Mouse (Mus musculus): ENCODE measurements at regions not wholly inside any gene's neighbourhood (a gene's known extent, or its start where the extent isn't known, plus 50 kb on each side); places are given as distances from the start of the nearest gene placed in this dataset.

GRCm38 (mm10) chr10:51792030-51792429 is 114.5 kb downstream of the Rfx6 start:
- peak; percentile 12 for DNase-seq
- Histone ChIP-seq H3K27me3 (replicated peaks; ENCODE audit: control insufficient read depth, insufficient read depth, low read length) (no peaks in the 10 kb centered on the region), H3K27ac (ENCODE audit: insufficient read depth, low read depth, low read length) (no peak overlapping the region), H3K4me3 (ENCODE audit: insufficient read depth, low read depth, low read length) (no peak overlapping the region), H3K4me1 (ENCODE audit: control insufficient read depth, insufficient read depth, low read length) (no peaks in the 10 kb centered on the region), H3K36me3 (ENCODE audit: control insufficient read depth, insufficient read depth, low read length) (no peaks in the 10 kb centered on the region)
- TF ChIP-seq CTCF (conservative IDR thresholded peaks at IDR 0.05; ENCODE audit: insufficient read depth, insufficient read length, low read depth, low read length) (no peak), POLR2A (IDR thresholded peaks at IDR 0.05; ENCODE audit: low read depth, low read length) (no peak)
- 0% methylated on average over 1 of the region's 1 CpGs for WGBS

- H3K4me1 ChIP-seq (ENCODE audit: control insufficient read depth, insufficient read depth, low read length), result no peaks in the 10 kb centered on the region
- no peaks in the 10 kb centered on the region for H3K36me3 ChIP-seq (ENCODE audit: control insufficient read depth, insufficient read depth, low read length)
- DNase-seq, result no peak
- WGBS, result 76% methylated on average over 7 of the region's 7 CpGs
- H3K27ac ChIP-seq (ENCODE audit: insufficient read depth, low read depth, low read length), result no peak overlapping the region
- no peak overlapping the region for H3K4me3 ChIP-seq (ENCODE audit: insufficient read depth, low read depth, low read length)
- no peaks in the 10 kb centered on the region for H3K27me3 ChIP-seq (replicated peaks; ENCODE audit: control insufficient read depth, insufficient read depth, low read length)
- no peak for TF ChIP-seq POLR2A (IDR thresholded peaks at IDR 0.05; ENCODE audit: low read depth, low read length)
- TF ChIP-seq CTCF (conservative IDR thresholded peaks at IDR 0.05; ENCODE audit: insufficient read depth, insufficient read length, low read depth, low read length), result no peak
Observed at GRCm38 (mm10) chr10:51793876-51794275, 116.3 kb downstream of the Rfx6 start.

GRCm38 (mm10) chr10:51816626-51817025 is 139.1 kb downstream of the Rfx6 start:
- 67% methylated on average over 1 of the region's 1 CpGs for WGBS
- H3K4me3 ChIP-seq (ENCODE audit: insufficient read depth, low read depth, low read length), result no peak overlapping the region
- H3K27ac ChIP-seq (ENCODE audit: insufficient read depth, low read depth, low read length), result no peak overlapping the region
- DNase-seq, result no peak
- no peaks in the 10 kb centered on the region for H3K4me1 ChIP-seq (ENCODE audit: control insufficient read depth, insufficient read depth, low read length)
- H3K36me3 ChIP-seq (ENCODE audit: control insufficient read depth, insufficient read depth, low read length), result no peaks in the 10 kb centered on the region
- TF ChIP-seq CTCF (conservative IDR thresholded peaks at IDR 0.05; ENCODE audit: insufficient read depth, insufficient read length, low read depth, low read length), result no peak
- no peak for TF ChIP-seq POLR2A (IDR thresholded peaks at IDR 0.05; ENCODE audit: low read depth, low read length)
- no peaks in the 10 kb centered on the region for H3K27me3 ChIP-seq (replicated peaks; ENCODE audit: control insufficient read depth, insufficient read depth, low read length)

- no peak for DNase-seq
- H3K27ac ChIP-seq (ENCODE audit: insufficient read depth, low read depth, low read length), result no peak overlapping the region
- no peaks in the 10 kb centered on the region for H3K36me3 ChIP-seq (ENCODE audit: control insufficient read depth, insufficient read depth, low read length)
- H3K4me3 ChIP-seq (ENCODE audit: insufficient read depth, low read depth, low read length), result no peak overlapping the region
- H3K4me1 ChIP-seq (ENCODE audit: control insufficient read depth, insufficient read depth, low read length), result no peaks in the 10 kb centered on the region
- 91% methylated on average over 2 of the region's 2 CpGs for WGBS
- no peaks in the 10 kb centered on the region for H3K27me3 ChIP-seq (replicated peaks; ENCODE audit: control insufficient read depth, insufficient read depth, low read length)
- TF ChIP-seq POLR2A (IDR thresholded peaks at IDR 0.05; ENCODE audit: low read depth, low read length), result no peak
- TF ChIP-seq CTCF (conservative IDR thresholded peaks at IDR 0.05; ENCODE audit: insufficient read depth, insufficient read length, low read depth, low read length), result no peak
Observed at GRCm38 (mm10) chr10:51823900-51824299, 146.3 kb downstream of the Rfx6 start.

GRCm38 (mm10) chr10:51826431-51826964 is 148.9 kb downstream of the Rfx6 start:
- no peak for DNase-seq
- H3K36me3 ChIP-seq (ENCODE audit: control insufficient read depth, insufficient read depth, low read length), result no peaks in the 10 kb centered on the region
- no peak overlapping the region for H3K27ac ChIP-seq (ENCODE audit: insufficient read depth, low read depth, low read length)
- 89% methylated on average over 6 of the region's 6 CpGs for WGBS
- TF ChIP-seq POLR2A (IDR thresholded peaks at IDR 0.05; ENCODE audit: low read depth, low read length), result no peak
- no peak for TF ChIP-seq CTCF (conservative IDR thresholded peaks at IDR 0.05; ENCODE audit: insufficient read depth, insufficient read length, low read depth, low read length)
- no peaks in the 10 kb centered on the region for H3K27me3 ChIP-seq (replicated peaks; ENCODE audit: control insufficient read depth, insufficient read depth, low read length)
- no peak overlapping the region for H3K4me3 ChIP-seq (ENCODE audit: insufficient read depth, low read depth, low read length)
- H3K4me1 ChIP-seq (ENCODE audit: control insufficient read depth, insufficient read depth, low read length), result no peaks in the 10 kb centered on the region

- no peak overlapping the region for H3K27ac ChIP-seq (ENCODE audit: insufficient read depth, low read depth, low read length)
- no peaks in the 10 kb centered on the region for H3K4me1 ChIP-seq (ENCODE audit: control insufficient read depth, insufficient read depth, low read length)
- no peak for DNase-seq
- WGBS, result 48% methylated on average over 4 of the region's 4 CpGs
- H3K27me3 ChIP-seq (replicated peaks; ENCODE audit: control insufficient read depth, insufficient read depth, low read length), result no peaks in the 10 kb centered on the region
- no peak overlapping the region for H3K4me3 ChIP-seq (ENCODE audit: insufficient read depth, low read depth, low read length)
- no peaks in the 10 kb centered on the region for H3K36me3 ChIP-seq (ENCODE audit: control insufficient read depth, insufficient read depth, low read length)
- TF ChIP-seq POLR2A (IDR thresholded peaks at IDR 0.05; ENCODE audit: low read depth, low read length) (no peak), CTCF (conservative IDR thresholded peaks at IDR 0.05; ENCODE audit: insufficient read depth, insufficient read length, low read depth, low read length) (no peak)
Observed at GRCm38 (mm10) chr10:51832459-51832858, 154.9 kb downstream of the Rfx6 start.

- WGBS, result 64% methylated on average over 1 of the region's 1 CpGs
Observed at GRCm38 (mm10) chr10:51843099-51843498, 165.5 kb downstream of the Rfx6 start.

More at GRCm38 (mm10) chr10:51843099-51843498, 165.5 kb downstream of the Rfx6 start:
- H3K27ac ChIP-seq (ENCODE audit: insufficient read depth, low read depth, low read length), result no peak overlapping the region
- no peak overlapping the region for H3K4me3 ChIP-seq (ENCODE audit: insufficient read depth, low read depth, low read length)
- no peak for TF ChIP-seq POLR2A (IDR thresholded peaks at IDR 0.05; ENCODE audit: low read depth, low read length)
- TF ChIP-seq CTCF (conservative IDR thresholded peaks at IDR 0.05; ENCODE audit: insufficient read depth, insufficient read length, low read depth, low read length), result no peak
- H3K36me3 ChIP-seq (ENCODE audit: control insufficient read depth, insufficient read depth, low read length), result no peaks in the 10 kb centered on the region
- H3K27me3 ChIP-seq (replicated peaks; ENCODE audit: control insufficient read depth, insufficient read depth, low read length), result no peaks in the 10 kb centered on the region
- H3K4me1 ChIP-seq (ENCODE audit: control insufficient read depth, insufficient read depth, low read length), result no peaks in the 10 kb centered on the region
- DNase-seq, result no peak

Measured in kidney, adult 2 months (tissue).